Mouse (Mus musculus) bone marrow, adult 2 months (tissue): Measurements from ENCODE around the gene Ifitm6.

Experiments
- CTCF ChIP-seq: fragments of 200-500 bp; IDR thresholded peaks from 2 replicates; pipeline ENCODE4 v1.5.1; 2011; ENCODE audit warnings: low read length, control low read depth; ENCODE audit not compliant: control insufficient read depth, insufficient read depth
- POLR2A ChIP-seq: fragments of 200-500 bp; IDR thresholded peaks from 2 replicates; pipeline ENCODE4 v1.6.1; 2011; ENCODE audit warnings: low read depth, mild to moderate bottlenecking, control low read depth, low read length, borderline replicate concordance; ENCODE audit not compliant: control insufficient read depth

DNA sequence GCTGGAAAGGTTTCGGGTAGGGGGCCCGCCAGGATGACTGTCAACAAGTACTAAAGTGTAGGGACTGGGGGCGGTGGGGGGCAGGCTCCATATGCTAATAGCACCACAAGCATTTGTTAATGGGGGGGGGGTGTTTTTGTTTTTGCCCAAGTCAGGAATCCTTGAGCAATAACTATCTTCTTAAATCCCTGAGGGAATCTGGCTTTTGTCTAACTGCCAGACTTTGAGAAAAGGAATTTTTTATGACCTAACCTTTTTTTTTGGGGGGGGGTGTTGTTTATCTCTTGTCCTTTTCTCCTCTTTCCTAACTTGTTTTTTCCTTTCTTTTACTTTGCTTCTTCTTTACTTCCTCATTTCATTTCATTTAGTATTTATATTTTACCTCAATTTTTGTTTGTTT lies 42.3 kb downstream of the Ifitm6 start:
- TF ChIP-seq CTCF: no peak
- no peak for TF ChIP-seq POLR2A
